Mouse (Mus musculus): Measurements from ENCODE around the gene Prkg1. TPM values are rescaled to one million over a fixed set of nuclear protein-coding genes. Genes with fewer than 3 reads are reported as not detected.

The Prkg1 gene
- polyA plus RNA-seq, 1 experiment from 2014 or later = 6.0 TPM

- 63% methylated on average over 3 of the region's 3 CpGs for WGBS
- Histone ChIP-seq H3K4me3 (ENCODE audit: low read depth, low read length) (no peak overlapping the region), H3K36me3 (ENCODE audit: insufficient read depth) (no peaks in the 10 kb centered on the region), H3K4me2 (no peak overlapping the region), H3K27me3 (ENCODE audit: insufficient read depth, low read length) (no peaks in the 10 kb centered on the region), H3K9me3 (ENCODE audit: low read depth, low read length) (no peaks in the 10 kb centered on the region), H3K27ac (ENCODE audit: low read depth) (no peak overlapping the region), H3K9ac (no peak overlapping the region), H3K4me1 (ENCODE audit: insufficient read depth) (no peaks in the 10 kb centered on the region)
- DNase-seq (no peak), ATAC-seq (ENCODE audit: insufficient read depth) (no peak)
- no peak for TF ChIP-seq CTCF (IDR thresholded peaks at IDR 0.05; ENCODE audit: low read depth)
These were observed 413.0 kb downstream of the Prkg1 start for GRCm38 (mm10) chr19:31351796-31352195.

- Histone ChIP-seq H3K4me3 (ENCODE audit: low read depth, low read length) (no peak overlapping the region), H3K9ac (no peak overlapping the region), H3K27me3 (ENCODE audit: insufficient read depth, low read length) (no peaks in the 10 kb centered on the region), H3K36me3 (ENCODE audit: insufficient read depth) (no peaks in the 10 kb centered on the region), H3K4me2 (no peak overlapping the region), H3K27ac (ENCODE audit: low read depth) (no peak overlapping the region), H3K9me3 (ENCODE audit: low read depth, low read length) (no peaks in the 10 kb centered on the region), H3K4me1 (ENCODE audit: insufficient read depth) (no peaks in the 10 kb centered on the region)
- WGBS = 18% methylated on average over 4 of the region's 4 CpGs
- ATAC-seq (ENCODE audit: insufficient read depth) (peak; percentile 63; the same call in 1 of the 2 replicates), DNase-seq (peak; percentile 88)
- peak; percentile 81 for TF ChIP-seq CTCF (IDR thresholded peaks at IDR 0.05; ENCODE audit: low read depth)
These were observed 422.7 kb downstream of the Prkg1 start for GRCm38 (mm10) chr19:31342150-31342549.

- no peak for ATAC-seq (ENCODE audit: insufficient read depth)
- Histone ChIP-seq H3K9ac (no peak overlapping the region), H3K9me3 (ENCODE audit: low read depth, low read length) (no peaks in the 10 kb centered on the region), H3K4me3 (ENCODE audit: low read depth, low read length) (no peak overlapping the region), H3K36me3 (ENCODE audit: insufficient read depth) (no peaks in the 10 kb centered on the region), H3K4me1 (ENCODE audit: insufficient read depth) (no peaks in the 10 kb centered on the region), H3K27ac (ENCODE audit: low read depth) (no peak overlapping the region), H3K27me3 (ENCODE audit: insufficient read depth, low read length) (no peaks in the 10 kb centered on the region), H3K4me2 (no peak overlapping the region)
- no peak for TF ChIP-seq CTCF (IDR thresholded peaks at IDR 0.05; ENCODE audit: low read depth)
- 24% methylated on average over 1 of the region's 1 CpGs for WGBS
- peak; percentile 40 for DNase-seq
These were observed 423.9 kb downstream of the Prkg1 start for GRCm38 (mm10) chr19:31340898-31341297.

GRCm38 (mm10) chr19:31338355-31339101, 426.3 kb downstream of the Prkg1 start:
- no peak for ATAC-seq (ENCODE audit: insufficient read depth)
- DNase-seq = no peak
- Histone ChIP-seq H3K27me3 (ENCODE audit: insufficient read depth, low read length) (no peaks in the 10 kb centered on the region), H3K4me3 (ENCODE audit: low read depth, low read length) (no peak overlapping the region), H3K4me1 (ENCODE audit: insufficient read depth) (no peaks in the 10 kb centered on the region), H3K9me3 (ENCODE audit: low read depth, low read length) (no peaks in the 10 kb centered on the region), H3K36me3 (ENCODE audit: insufficient read depth) (no peaks in the 10 kb centered on the region), H3K9ac (no peak overlapping the region), H3K27ac (ENCODE audit: low read depth) (no peak overlapping the region), H3K4me2 (no peak overlapping the region)
- TF ChIP-seq CTCF (IDR thresholded peaks at IDR 0.05; ENCODE audit: low read depth) = no peak
- 74% methylated on average over 5 of the region's 5 CpGs for WGBS

GRCm38 (mm10) chr19:31337863-31338217, 427.0 kb downstream of the Prkg1 start:
- Histone ChIP-seq H3K36me3 (ENCODE audit: insufficient read depth) (no peaks in the 10 kb centered on the region), H3K27me3 (ENCODE audit: insufficient read depth, low read length) (no peaks in the 10 kb centered on the region), H3K9me3 (ENCODE audit: low read depth, low read length) (no peaks in the 10 kb centered on the region), H3K4me1 (ENCODE audit: insufficient read depth) (no peaks in the 10 kb centered on the region), H3K9ac (no peak overlapping the region), H3K27ac (ENCODE audit: low read depth) (no peak overlapping the region), H3K4me2 (no peak overlapping the region), H3K4me3 (ENCODE audit: low read depth, low read length) (no peak overlapping the region)
- TF ChIP-seq CTCF (IDR thresholded peaks at IDR 0.05; ENCODE audit: low read depth) = no peak
- 73% methylated on average over 6 of the region's 6 CpGs for WGBS
- no peak for DNase-seq
- ATAC-seq (ENCODE audit: insufficient read depth) = no peak

- Histone ChIP-seq H3K4me1 (ENCODE audit: insufficient read depth) (no peaks in the 10 kb centered on the region), H3K4me3 (ENCODE audit: low read depth, low read length) (no peak overlapping the region), H3K9ac (no peak overlapping the region), H3K4me2 (no peak overlapping the region), H3K27ac (ENCODE audit: low read depth) (no peak overlapping the region), H3K36me3 (ENCODE audit: insufficient read depth) (no peaks in the 10 kb centered on the region), H3K9me3 (ENCODE audit: low read depth, low read length) (no peaks in the 10 kb centered on the region), H3K27me3 (ENCODE audit: insufficient read depth, low read length) (no peaks in the 10 kb centered on the region)
- no peak for TF ChIP-seq CTCF (IDR thresholded peaks at IDR 0.05; ENCODE audit: low read depth)
- DNase-seq (no peak), ATAC-seq (ENCODE audit: insufficient read depth) (no peak)
- 44% methylated on average over 8 of the region's 9 CpGs for WGBS
These were observed 427.5 kb downstream of the Prkg1 start for GRCm38 (mm10) chr19:31337163-31337862.

- no peak overlapping the region for H3K9ac ChIP-seq
These were observed 428.5 kb downstream of the Prkg1 start for GRCm38 (mm10) chr19:31336381-31336780.

More at GRCm38 (mm10) chr19:31336381-31336780, 428.5 kb downstream of the Prkg1 start:
- ATAC-seq (ENCODE audit: insufficient read depth) (no peak), DNase-seq (peak; percentile 51)
- Histone ChIP-seq H3K4me2 (no peak overlapping the region), H3K27me3 (ENCODE audit: insufficient read depth, low read length) (no peaks in the 10 kb centered on the region), H3K36me3 (ENCODE audit: insufficient read depth) (no peaks in the 10 kb centered on the region), H3K4me1 (ENCODE audit: insufficient read depth) (no peaks in the 10 kb centered on the region), H3K9me3 (ENCODE audit: low read depth, low read length) (no peaks in the 10 kb centered on the region), H3K4me3 (ENCODE audit: low read depth, low read length) (no peak overlapping the region), H3K27ac (ENCODE audit: low read depth) (no peak overlapping the region)
- no peak for TF ChIP-seq CTCF (IDR thresholded peaks at IDR 0.05; ENCODE audit: low read depth)
- 66% methylated on average over 3 of the region's 3 CpGs for WGBS
